Mouse (Mus musculus) skeletal muscle tissue, postnatal 0 days (tissue): ENCODE results near the gene Becn1. TPM values are rescaled to one million over a fixed set of nuclear protein-coding genes. Genes with fewer than 3 reads are reported as not detected.

ENCODE experiments used
- polyA plus RNA-seq: library from polyadenylated mRNA; unstranded; fragments of >200 nt; fragmentation: Nextera tagmentation; extraction: Ambion mirVana; gene quantifications from 2 replicates; pipeline ENCODE4 v1.2.1, GENCODE M21; 2015

Becn1 gene
- 69.9 and 72.6 TPM in 2 replicates for polyA plus RNA-seq

DNA sequence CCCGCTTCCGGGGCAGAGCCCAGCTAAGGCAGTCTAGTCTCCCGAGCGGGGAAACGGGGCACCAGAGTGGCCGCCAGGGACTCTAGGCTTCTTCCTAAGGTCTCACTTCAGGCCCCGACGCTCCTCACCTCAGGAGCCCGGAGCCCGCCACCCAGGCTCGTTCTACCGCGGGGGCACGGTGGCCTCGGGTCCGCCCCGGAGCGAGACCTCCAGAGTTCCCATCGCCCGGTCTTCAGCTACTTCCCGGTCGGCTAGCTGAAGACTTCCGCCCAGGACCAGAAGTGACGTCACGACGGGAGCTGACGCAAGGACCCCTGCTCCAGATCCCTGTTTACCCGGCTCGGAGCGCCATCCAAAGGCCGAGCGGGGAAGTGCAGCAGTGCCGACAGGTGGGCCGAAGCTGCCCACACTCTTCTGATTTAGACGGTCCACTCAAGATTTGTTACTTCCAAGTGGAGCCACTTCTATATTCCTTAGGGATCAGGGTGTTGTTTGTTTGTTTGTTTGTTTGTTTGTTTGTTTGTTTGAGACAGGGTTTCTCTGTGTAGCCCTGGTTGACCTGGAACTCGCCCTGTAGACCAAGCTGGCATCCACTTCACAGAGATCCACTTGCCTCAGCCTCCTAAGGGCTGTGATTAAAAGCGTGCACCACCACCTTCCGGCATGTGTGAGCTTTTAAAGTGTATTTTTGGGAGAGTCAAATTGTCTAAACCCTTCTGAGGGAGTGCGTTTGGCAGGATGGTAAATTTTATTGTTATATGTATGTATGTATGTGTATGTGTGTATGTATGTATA is at the start of gene Becn1:
Gene Becn1 (minus strand): TSS at position 283 of the 795 bp plus-strand sequence.

DNA sequence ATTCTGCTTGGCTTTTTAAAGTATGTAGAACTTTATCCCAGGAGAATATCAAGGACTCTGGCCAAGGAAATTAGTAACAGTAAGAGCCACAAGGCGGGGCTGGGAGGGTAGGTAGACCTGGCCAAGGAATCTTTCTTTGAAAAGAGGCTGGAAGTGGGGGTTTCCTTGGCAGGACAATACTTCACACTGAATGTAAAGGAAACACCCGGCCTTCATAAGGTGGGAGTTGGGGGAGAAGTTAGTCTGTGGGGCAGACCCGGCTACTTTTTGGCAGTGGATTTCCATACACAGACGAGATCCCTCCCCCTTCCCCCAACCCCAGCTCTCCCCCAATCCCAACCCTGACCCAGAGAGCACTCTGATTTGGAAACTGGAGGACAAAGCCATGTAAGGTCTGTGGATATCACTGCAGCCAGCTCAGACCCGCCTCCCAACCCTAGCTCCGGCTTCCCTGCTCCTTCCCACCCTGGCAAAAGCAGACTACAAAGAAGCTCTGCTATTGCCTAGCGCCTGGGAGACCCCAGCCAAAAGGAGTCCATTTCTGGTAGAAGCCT is 28.4 kb upstream of the Becn1 start, which contains the start of gene Aoc3:
Gene Aoc3 (plus strand): TSS at position 235 of the 554 bp plus-strand sequence.

DNA sequence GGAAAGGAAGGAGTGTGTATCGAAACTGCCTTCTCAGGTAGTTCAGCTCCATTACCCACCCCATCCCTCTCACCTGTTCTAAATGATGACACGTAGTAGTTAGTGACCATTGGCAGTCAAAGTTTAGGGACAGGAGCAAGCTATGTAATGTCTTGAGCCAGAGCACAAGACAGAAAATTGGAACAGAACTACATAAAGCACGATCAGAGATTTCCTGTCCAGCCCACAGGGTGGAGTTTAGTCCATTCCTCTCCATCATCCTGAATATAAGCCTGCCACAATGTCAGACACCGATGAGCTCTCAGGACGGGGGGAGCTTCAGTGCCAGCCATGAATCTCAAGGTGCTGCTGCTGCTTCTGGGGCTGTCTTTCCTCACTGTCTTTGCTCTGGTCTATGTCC is 22.7 kb upstream of the Becn1 start, which contains the start of gene Aoc2:
Gene Aoc2 (plus strand): TSS at position 301 of the 400 bp plus-strand sequence.

DNA sequence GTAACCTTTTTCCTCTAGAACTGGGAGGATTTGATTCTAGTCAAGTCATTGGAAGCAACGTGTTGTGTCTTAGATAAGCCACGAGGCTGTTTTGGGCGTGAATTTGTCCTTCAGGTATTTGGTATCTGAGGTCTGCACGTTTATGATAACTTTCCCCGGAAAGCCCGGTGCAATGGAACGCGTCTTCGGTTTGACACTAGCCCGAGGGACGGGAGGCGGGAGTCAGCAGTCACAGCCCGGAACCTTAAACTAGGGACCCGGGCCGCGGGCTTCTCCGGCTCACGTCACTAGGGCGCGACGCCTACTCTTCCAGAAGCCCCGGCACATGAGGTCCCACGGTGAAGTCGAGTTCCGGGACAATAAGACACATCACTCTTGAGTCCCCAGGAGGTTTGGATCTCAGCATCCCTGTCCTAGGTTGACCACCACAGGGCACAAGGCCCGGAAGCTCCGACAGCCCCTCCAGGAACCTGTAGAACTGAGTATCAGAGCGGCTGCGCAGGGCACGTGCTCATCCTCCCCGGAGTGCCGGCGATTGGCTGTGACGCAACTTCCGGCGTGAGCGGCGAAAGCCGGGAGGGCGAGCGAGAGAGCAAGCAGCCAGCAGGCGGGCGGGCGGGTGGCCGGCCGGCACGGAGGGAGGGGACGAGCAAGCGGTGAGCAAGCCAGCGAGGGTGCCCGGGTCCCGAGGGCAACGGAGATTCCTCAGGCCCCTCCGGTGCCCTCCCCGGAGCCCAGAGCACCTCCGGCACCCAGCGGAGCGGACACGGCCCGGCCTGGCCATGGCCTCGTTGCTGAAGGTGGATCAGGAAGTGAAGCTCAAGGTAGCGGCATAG is 13.8 kb upstream of the Becn1 start, which contains the start of gene Psme3:
Gene Psme3 (plus strand): TSS at position 549 of the 836 bp plus-strand sequence.

DNA sequence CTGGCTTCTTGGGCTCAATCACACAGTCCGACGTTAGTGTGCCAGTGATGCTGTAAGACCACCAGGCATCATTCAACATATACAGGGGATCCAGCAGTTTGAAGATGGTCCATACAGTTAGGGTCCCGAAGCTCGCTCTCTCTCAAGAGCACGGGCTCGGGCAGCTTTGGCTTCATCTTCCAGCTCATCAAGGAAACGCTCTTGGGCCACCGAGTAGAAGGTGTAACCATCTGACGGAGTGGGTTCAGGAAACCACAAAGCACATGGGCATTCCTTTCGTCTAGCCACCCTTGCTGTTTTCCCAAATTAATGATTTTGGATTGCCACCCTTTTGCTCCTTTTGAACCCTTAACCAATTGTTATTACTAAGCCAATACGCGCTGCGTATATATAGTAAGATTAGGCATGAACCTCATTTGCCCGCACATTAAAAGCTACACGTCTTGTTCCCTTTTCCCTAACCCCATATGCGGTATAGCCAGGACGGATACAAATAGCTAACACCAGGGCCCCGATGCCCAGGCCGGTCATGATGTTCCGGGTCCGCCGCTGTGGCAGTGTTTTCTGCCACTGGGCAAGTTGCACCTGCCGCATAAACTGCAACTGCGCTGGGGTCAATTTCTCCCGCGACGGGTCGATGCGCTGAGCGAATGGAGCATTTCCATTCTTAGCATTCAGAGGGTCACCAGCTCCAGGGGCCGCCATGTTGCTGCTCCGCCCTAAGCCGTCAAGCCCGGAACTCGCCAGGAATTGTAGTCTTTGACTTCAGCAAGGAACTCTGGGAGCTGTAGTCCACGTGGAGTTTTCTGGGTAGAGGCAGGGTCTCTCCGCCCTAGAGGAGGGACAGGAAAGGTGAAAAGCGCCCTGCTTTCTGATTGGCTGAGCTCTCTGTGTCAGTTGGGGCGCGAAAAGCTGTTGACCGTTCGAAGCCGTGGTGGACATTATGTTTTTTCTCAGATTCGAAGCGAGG is 23.6 kb downstream of the Becn1 start, which contains the start of the genes Cntd1 and Coa3:
Gene Cntd1 (plus strand): TSS at position 790 of the 970 bp plus-strand sequence.
Gene Coa3 (minus strand): TSS at position 892 of the 970 bp plus-strand sequence.

DNA sequence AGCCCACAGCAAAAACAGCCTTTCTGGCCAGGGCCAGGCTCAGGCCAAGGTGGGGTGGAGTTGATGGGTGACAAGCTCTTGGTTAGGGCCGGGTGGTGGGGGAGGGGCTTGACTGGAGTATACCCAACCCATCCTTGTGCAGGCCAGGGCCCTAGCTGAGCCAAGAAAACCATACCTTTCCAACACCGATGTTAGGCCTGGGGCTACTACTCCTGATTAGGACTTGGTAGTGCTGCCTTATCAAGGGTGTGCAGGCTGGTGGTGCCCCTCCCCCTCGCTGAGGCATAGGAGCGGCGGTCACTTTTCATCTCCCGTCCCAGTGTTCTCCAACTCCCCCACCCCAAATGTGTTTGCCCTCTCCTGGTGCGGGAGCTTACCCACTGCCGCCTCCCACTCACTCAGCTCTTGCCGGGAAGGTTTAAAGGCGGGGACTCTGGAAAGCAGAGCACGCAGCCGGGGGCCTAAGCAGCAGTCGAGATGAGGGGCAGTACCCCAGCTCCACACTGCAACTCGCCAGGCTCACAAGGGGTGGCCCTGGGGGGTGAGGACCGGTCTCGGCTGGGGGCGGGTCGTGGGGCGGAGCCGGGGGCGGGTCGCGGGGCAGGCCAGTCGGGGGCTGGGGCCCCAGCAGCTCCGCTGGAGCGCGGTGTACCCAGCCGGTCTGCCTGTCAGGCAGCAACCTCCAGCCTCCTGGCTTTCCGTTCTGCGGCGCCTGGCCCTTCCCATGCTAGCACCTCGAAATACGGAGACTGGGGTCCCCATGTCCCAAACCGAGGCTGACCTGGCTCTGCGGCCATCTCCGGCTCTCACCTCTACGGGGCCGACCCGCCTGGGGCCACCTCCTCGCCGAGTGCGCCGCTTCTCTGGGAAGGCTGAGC is 41.9 kb downstream of the Becn1 start, which contains the start of gene Wnk4:
Gene Wnk4 (plus strand): TSS at position 620 of the 878 bp plus-strand sequence.

DNA sequence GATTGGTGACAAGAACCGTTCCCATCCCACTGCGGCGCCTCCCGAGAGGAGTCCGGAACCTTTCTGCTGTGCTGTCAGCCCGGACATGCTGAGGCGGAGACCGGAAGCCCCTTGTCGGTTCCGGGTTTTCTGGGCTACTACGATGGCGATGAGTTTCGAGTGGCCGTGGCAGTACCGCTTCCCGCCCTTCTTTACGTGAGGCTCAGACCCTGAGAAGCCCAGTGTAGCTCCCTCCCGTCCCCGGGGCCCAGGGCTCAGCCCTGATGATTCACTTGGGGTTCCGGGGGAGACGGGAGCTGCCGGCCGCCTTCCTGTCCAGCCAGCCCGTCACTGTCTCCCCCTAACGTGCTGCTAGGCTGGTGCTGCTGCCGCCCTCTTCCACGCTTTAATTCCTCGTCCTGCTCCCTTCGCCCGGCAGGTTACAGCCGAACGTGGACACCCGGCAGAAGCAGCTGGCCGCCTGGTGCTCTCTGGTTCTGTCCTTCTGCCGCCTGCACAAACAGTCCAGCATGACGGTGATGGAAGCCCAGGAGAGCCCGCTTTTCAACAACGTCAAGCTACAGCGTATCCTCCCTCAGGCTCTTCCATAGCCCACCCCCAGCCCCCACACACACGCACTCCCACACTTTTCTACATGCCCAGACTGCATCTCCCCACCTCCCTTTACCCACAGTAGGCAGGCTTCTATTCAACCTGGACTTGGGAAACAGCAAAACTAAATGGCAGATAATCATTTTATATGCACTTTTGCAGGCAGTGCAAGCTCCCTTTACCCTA is 48.3 kb downstream of the Becn1 start, which contains the start of gene Vps25:
Gene Vps25 (plus strand): TSS at position 95 of the 777 bp plus-strand sequence.

DNA sequence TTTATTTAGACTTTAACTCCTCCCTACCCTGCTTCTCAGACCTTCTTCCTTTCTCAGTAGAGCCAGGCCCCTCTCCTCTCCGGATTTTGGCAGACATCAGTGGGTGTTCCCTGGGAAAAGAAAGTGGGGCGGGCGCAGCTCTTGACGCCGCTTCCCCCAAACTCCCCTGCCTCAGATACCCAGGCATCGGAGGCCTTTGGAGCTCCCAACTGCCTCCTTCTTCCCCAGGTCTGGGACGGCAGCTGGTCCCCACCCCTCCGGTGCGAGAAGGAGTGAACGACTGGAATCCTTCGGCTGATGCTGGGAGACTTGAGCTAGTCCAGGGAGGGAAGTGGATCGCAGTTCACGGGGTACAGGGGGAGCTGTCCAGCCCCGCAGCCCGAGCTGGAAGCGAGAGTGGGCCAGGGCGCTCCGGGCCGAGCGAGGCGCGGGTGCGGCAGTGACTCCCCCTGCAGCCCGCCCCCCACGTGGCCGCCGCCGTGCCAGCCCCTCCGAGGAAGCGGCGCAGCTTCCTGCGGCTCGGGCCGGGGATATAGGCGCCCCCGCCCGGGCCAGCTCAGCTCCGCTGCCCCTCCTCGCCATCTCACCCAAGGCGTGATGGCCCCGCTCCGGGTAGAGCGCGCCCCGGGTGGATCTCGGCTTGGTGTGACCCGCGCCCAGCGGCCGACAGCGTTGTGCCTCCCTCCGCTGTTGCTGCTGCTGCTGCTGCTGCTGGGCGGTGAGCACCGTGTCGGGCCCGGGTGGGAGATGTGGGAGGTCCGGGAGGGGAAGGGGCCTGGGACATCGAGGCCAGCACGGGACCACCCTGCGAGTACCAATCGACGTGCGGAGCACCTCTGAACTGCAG is 56.0 kb downstream of the Becn1 start, which contains the start of gene Ramp2:
Gene Ramp2 (plus strand): TSS at position 174 of the 847 bp plus-strand sequence.

Other genes starting within 250 kb of the Becn1 start
- 8.8 and 11.4 TPM in 2 replicates for gene Naglu, start 232.3 kb downstream of the Becn1 start, polyA plus RNA-seq
- gene Hsd17b1, start 223.9 kb downstream of the Becn1 start, polyA plus RNA-seq, result not detected in 2 replicates
- gene Coasy, start 219.7 kb downstream of the Becn1 start, polyA plus RNA-seq, result 15.5 and 25.7 TPM in 2 replicates
- 21.8 and 26.3 TPM in 2 replicates for gene Mlx, start 215.0 kb downstream of the Becn1 start, polyA plus RNA-seq
- gene Psmc3ip, start 206.8 kb downstream of the Becn1 start, polyA plus RNA-seq, result 5.7 and 7.6 TPM in 2 replicates
- 14.9 TPM in 2 replicates for gene Retreg3, start 182.4 kb downstream of the Becn1 start, polyA plus RNA-seq
- gene Tubg1, start 182.3 kb downstream of the Becn1 start, polyA plus RNA-seq, result 26.9 and 31.9 TPM in 2 replicates
- gene Tubg2, start 146.4 kb downstream of the Becn1 start, polyA plus RNA-seq, result 2.2 and 2.7 TPM in 2 replicates
- 0.50 and 0.59 TPM in 2 replicates for gene Cntnap1, start 131.8 kb downstream of the Becn1 start, polyA plus RNA-seq
- 16.0 and 20.6 TPM in 2 replicates for gene Plekhh3, start 130.9 kb downstream of the Becn1 start, polyA plus RNA-seq
- 0.32 and 0.35 TPM in 2 replicates for gene Ccr10, start 126.8 kb downstream of the Becn1 start, polyA plus RNA-seq
- 10.7 and 14.2 TPM in 2 replicates for gene Ezh1, start 75.8 kb downstream of the Becn1 start, polyA plus RNA-seq
- gene Ramp2, start 56.3 kb downstream of the Becn1 start, polyA plus RNA-seq, result 98.1 and 102 TPM in 2 replicates
- gene Vps25, start 48.6 kb downstream of the Becn1 start, polyA plus RNA-seq, result 54.8 and 66.6 TPM in 2 replicates
- gene Wnk4, start 41.7 kb downstream of the Becn1 start, polyA plus RNA-seq, result 1.5 and 1.7 TPM in 2 replicates
- 0.24 and 0.41 TPM in 2 replicates for gene Cntd1, start 23.3 kb downstream of the Becn1 start, polyA plus RNA-seq
- gene Coa3, start 23.2 kb downstream of the Becn1 start, polyA plus RNA-seq, result 145 and 147 TPM in 2 replicates
- gene Psme3, start 13.9 kb upstream of the Becn1 start, polyA plus RNA-seq, result 44.9 and 53.1 TPM in 2 replicates
- 0.06 and 0.23 TPM in 2 replicates for gene Aoc2, start 22.8 kb upstream of the Becn1 start, polyA plus RNA-seq
- gene Aoc3, start 28.3 kb upstream of the Becn1 start, polyA plus RNA-seq, result 4.1 and 8.1 TPM in 2 replicates
- 0.09 TPM in 1 of 2 replicates, not detected in the other for gene G6pc, start 65.3 kb upstream of the Becn1 start, polyA plus RNA-seq
- 25.4 and 25.7 TPM in 2 replicates for gene Aarsd1, start 115.3 kb upstream of the Becn1 start, polyA plus RNA-seq
- 3.9 and 7.0 TPM in 2 replicates for gene Gm27029, start 122.5 kb upstream of the Becn1 start, polyA plus RNA-seq
- 8.9 and 9.2 TPM in 2 replicates for gene Rundc1, start 122.8 kb upstream of the Becn1 start, polyA plus RNA-seq
- 143 and 148 TPM in 2 replicates for gene Ptges3l, start 123.0 kb upstream of the Becn1 start, polyA plus RNA-seq
- gene Rpl27, start 140.0 kb upstream of the Becn1 start, polyA plus RNA-seq, result 221 and 229 TPM in 2 replicates
- 14.9 and 17.1 TPM in 2 replicates for gene Ifi35, start 146.1 kb upstream of the Becn1 start, polyA plus RNA-seq
- gene Rnd2, start 162.7 kb upstream of the Becn1 start, polyA plus RNA-seq, result 3.0 and 3.9 TPM in 2 replicates
- 22.7 and 30.2 TPM in 2 replicates for gene Vat1, start 163.9 kb upstream of the Becn1 start, polyA plus RNA-seq
- gene Brca1, start 249.7 kb upstream of the Becn1 start, polyA plus RNA-seq, result 1.0 and 1.8 TPM in 2 replicates
- gene Nbr1, start 249.9 kb upstream of the Becn1 start, polyA plus RNA-seq, result 49.1 and 51.6 TPM in 2 replicates